Mouse (Mus musculus) hindbrain, embryonic 12.5 days (tissue): Measurements from ENCODE around the gene Zfand4. TPM values are rescaled to one million over a fixed set of nuclear protein-coding genes. Genes with fewer than 3 reads are reported as not detected.

ENCODE experiments used
- polyA plus RNA-seq: library from polyadenylated mRNA; unstranded; fragments of >200 nt; fragmentation: Nextera tagmentation; extraction: Ambion mirVana; gene quantifications from 2 replicates; pipeline ENCODE4 v1.2.1, GENCODE M21; 2016

Gene Zfand4
- polyA plus RNA-seq, 1 experiment from 2014 or later, result 8.9 TPM

Other genes starting within 250 kb of the Zfand4 start
- gene Tmcc1, start 70.7 kb upstream of the Zfand4 start, polyA plus RNA-seq, result 29.1 and 33.0 TPM in 2 replicates
- 71.7 and 72.2 TPM in 2 replicates for gene Washc2, start 56.2 kb upstream of the Zfand4 start, polyA plus RNA-seq
- 65.0 and 68.5 TPM in 2 replicates for gene March8, start 73.8 kb downstream of the Zfand4 start, polyA plus RNA-seq
- gene Alox5, start 197.0 kb downstream of the Zfand4 start, polyA plus RNA-seq, result 1.0 and 1.2 TPM in 2 replicates
- gene Olfr211, start 224.9 kb downstream of the Zfand4 start, polyA plus RNA-seq, result not detected in 2 replicates
- gene Olfr212, start 242.3 kb downstream of the Zfand4 start, polyA plus RNA-seq, result 0.08 TPM in 1 of 2 replicates, not detected in the other